Mouse (Mus musculus) neural tube, embryonic 11.5 days (tissue): Measurements from ENCODE around the gene Olfr748. TPM values are rescaled to one million over a fixed set of nuclear protein-coding genes. Genes with fewer than 3 reads are reported as not detected.
"Not testable (repeated sequence)": the region's sequence is repeated elsewhere in the genome, so short reads cannot be mapped to it uniquely, and the experiment has no call there.

ENCODE experiments used
- ATAC-seq: fragments of 200-750 bp; cut with Nextera tagmentation; 2 replicates; pipeline ENCODE4 v1.8.0; 2017; ENCODE audit warnings: moderate number of reproducible peaks, mild to moderate bottlenecking, moderate TSS enrichment, moderate library complexity; ENCODE audit not compliant: insufficient read depth, low FRiP score, low TSS enrichment
- DNase-seq: peaks from one replicate; pipeline ENCODE4 v3.0.0-alpha.2; 2015; ENCODE audit warnings: low spot score
- H3K27ac ChIP-seq: fragments of 300-500 bp; sonication (generic); 2 replicates; pipeline ENCODE4 v1.5.1; 2014; ENCODE audit warnings: low read depth, mild to moderate bottlenecking, low read length
- H3K27me3 ChIP-seq: fragments of 300-500 bp; sonication (generic); 2 replicates; pipeline ENCODE4 v1.6.1; 2014; ENCODE audit warnings: mild to moderate bottlenecking, low read length, mixed read lengths; ENCODE audit not compliant: control insufficient read depth, insufficient read depth
- H3K36me3 ChIP-seq: fragments of 300-500 bp; sonication (generic); 2 replicates; pipeline ENCODE4 v1.6.1; 2014; ENCODE audit warnings: mild to moderate bottlenecking, low read length, moderate library complexity, mixed read lengths; ENCODE audit not compliant: control insufficient read depth, insufficient read depth
- H3K4me1 ChIP-seq: fragments of 300-500 bp; sonication (generic); 2 replicates; pipeline ENCODE4 v1.6.1; 2014; ENCODE audit warnings: low read length, mixed read lengths; ENCODE audit not compliant: control insufficient read depth, insufficient read depth
- H3K4me2 ChIP-seq: fragments of 300-500 bp; sonication (generic); 2 replicates; pipeline ENCODE4 v1.6.1; 2014; ENCODE audit warnings: low read depth, mild to moderate bottlenecking, moderate library complexity
- H3K4me3 ChIP-seq: fragments of 300-500 bp; sonication (generic); 2 replicates; pipeline ENCODE4 v1.5.1; 2014; ENCODE audit warnings: low read depth, low read length
- H3K9ac ChIP-seq: fragments of 300-500 bp; sonication (generic); 2 replicates; pipeline ENCODE4 v1.6.1; 2014; ENCODE audit warnings: mild to moderate bottlenecking, low read length
- H3K9me3 ChIP-seq: fragments of 300-500 bp; sonication (generic); 2 replicates; pipeline ENCODE4 v1.6.1; 2016; ENCODE audit warnings: low read length; ENCODE audit not compliant: control insufficient read depth
- WGBS: fragments of 180-500 bp; shearing (Covaris S2); extraction: QIAGEN DNeasy Blood & Tissue Kit; methylation state at CpG from one replicate; pipeline ENCODE4 v1.1.7; 2014; 5-methylcytosine and 5-hydroxymethylcytosine counted together
- polyA plus RNA-seq: library from polyadenylated mRNA; unstranded; fragments of >200 nt; fragmentation: Nextera tagmentation; extraction: Ambion mirVana; gene quantifications from 2 replicates; pipeline ENCODE4 v1.2.1, GENCODE M21; 2014

The Olfr748 gene
- not detected in 2 replicates for polyA plus RNA-seq

GRCm38 (mm10) chr14:50707073-50707472, at the start of gene Olfr748:
TSS of gene Olfr748 (plus strand) at chr14:50707373.
- 80% methylated on average over 1 of the region's 1 CpGs for WGBS

GRCm38 (mm10) chr14:50693106-50693505, 14.1 kb upstream of the Olfr748 start, which contains the start of gene Olfr747:
TSS of gene Olfr747 (minus strand) at chr14:50693206.
- Histone ChIP-seq H3K9ac (no peak within 1 kb of the TSS), H3K27me3 (no peaks in the 10 kb centered on the region), H3K27ac (no peak within 1 kb of the TSS), H3K4me3 (no peak within 1 kb of the TSS), H3K36me3 (no peaks in the 10 kb centered on the region), H3K4me1 (no peaks in the 10 kb centered on the region), H3K4me2 (no peak within 1 kb of the TSS), H3K9me3 (no peaks in the 10 kb centered on the region)
- 89% methylated on average over 3 of the region's 3 CpGs for WGBS
- no peak for DNase-seq
- no peak for ATAC-seq

More at GRCm38 (mm10) chr14:50707073-50707472, at the start of gene Olfr748:
- no peak for DNase-seq
- no peak within 1 kb of the TSS for H3K27ac ChIP-seq
- H3K4me3 ChIP-seq: no peak within 1 kb of the TSS
- no peaks in the 10 kb centered on the region for H3K9me3 ChIP-seq
- H3K4me1 ChIP-seq: no peaks in the 10 kb centered on the region
- no peak for ATAC-seq
- H3K4me2 ChIP-seq: no peak within 1 kb of the TSS
- H3K27me3 ChIP-seq: no peaks in the 10 kb centered on the region
- no peak within 1 kb of the TSS for H3K9ac ChIP-seq
- no peaks in the 10 kb centered on the region for H3K36me3 ChIP-seq

- not testable (repeated sequence) for H3K36me3 ChIP-seq, H3K27ac ChIP-seq, H3K27me3 ChIP-seq, H3K9me3 ChIP-seq, H3K4me2 ChIP-seq, DNase-seq, H3K4me3 ChIP-seq, ATAC-seq, H3K4me1 ChIP-seq, H3K9ac ChIP-seq
- WGBS: 94% methylated on average over 15 of the region's 15 CpGs
Measured at GRCm38 (mm10) chr14:50719875-50720274, 12.7 kb downstream of the Olfr748 start.

GRCm38 (mm10) chr14:50722371-50722770, 15.2 kb downstream of the Olfr748 start:
- not testable (repeated sequence) for H3K4me1 ChIP-seq, H3K9ac ChIP-seq, H3K9me3 ChIP-seq, DNase-seq, H3K27ac ChIP-seq, H3K36me3 ChIP-seq, H3K4me2 ChIP-seq, ATAC-seq, H3K4me3 ChIP-seq, H3K27me3 ChIP-seq
- WGBS: 87% methylated on average over 3 of the region's 4 CpGs

DNA sequence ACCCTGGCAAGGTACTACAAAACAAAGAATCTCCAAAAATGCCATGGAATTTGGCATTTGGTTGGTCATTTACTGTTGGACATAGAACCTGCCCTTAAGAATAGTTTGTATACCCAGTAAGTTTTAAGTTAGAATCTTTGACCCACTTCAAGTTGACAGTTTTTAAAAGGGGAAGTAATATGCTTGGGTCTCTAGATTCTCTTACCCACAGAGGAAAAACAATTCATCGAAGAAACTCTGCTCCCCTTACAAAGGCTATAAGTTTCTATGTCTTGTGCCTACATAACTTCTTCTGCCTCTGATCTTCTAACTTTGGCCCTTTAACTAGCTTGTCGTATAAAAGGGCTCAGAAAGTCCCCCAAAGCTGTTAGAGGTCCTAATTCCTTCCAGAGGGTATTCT, 33.2 kb downstream of the Olfr748 start:
- no peak overlapping the region for H3K27ac ChIP-seq
- no peak overlapping the region for H3K9ac ChIP-seq
- WGBS: 83% methylated on average over 2 of the region's 2 CpGs
- ATAC-seq (no peak), DNase-seq (no peak)
- no peak overlapping the region for H3K4me3 ChIP-seq
- no peaks in the 10 kb centered on the region for H3K4me1 ChIP-seq
- no peak overlapping the region for H3K4me2 ChIP-seq
- no peaks in the 10 kb centered on the region for H3K27me3 ChIP-seq
- H3K36me3 ChIP-seq: no peaks in the 10 kb centered on the region
- H3K9me3 ChIP-seq: no peaks in the 10 kb centered on the region

GRCm38 (mm10) chr14:50741584-50741983, 34.4 kb downstream of the Olfr748 start:
- Histone ChIP-seq H3K4me1 (no peaks in the 10 kb centered on the region), H3K4me3 (no peak overlapping the region), H3K9me3 (no peaks in the 10 kb centered on the region), H3K9ac (no peak overlapping the region), H3K27ac (no peak overlapping the region), H3K36me3 (no peaks in the 10 kb centered on the region), H3K4me2 (no peak overlapping the region), H3K27me3 (no peaks in the 10 kb centered on the region)
- 79% methylated on average over 2 of the region's 2 CpGs for WGBS
- DNase-seq (no peak), ATAC-seq (no peak)

DNA sequence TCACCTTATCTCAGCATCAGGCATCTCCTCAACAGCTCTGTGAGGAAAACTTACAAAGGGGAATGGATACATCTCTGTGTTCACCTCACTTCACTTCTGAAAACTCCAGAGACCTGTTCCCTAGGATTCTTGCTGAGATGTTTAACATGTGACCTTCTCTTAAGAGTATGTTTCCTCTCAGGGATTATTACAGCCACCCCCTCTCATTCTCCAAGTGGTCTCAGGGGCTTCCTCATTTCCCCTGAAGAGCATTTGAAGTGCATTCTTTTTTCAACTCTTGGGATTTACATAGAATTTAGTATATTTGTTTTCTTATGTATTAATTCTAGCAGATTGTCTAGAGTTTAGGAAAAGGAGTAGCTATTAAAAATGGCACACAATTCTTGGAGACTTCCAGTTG, 37.8 kb downstream of the Olfr748 start, which contains the start of gene Olfr749:
Olfr749 (minus strand) TSS at position 101 of the 400 bp plus-strand sequence.
- no peak within 1 kb of the TSS for H3K27ac ChIP-seq
- H3K9ac ChIP-seq: no peak within 1 kb of the TSS
- no peak for ATAC-seq
- no peak for DNase-seq
- H3K36me3 ChIP-seq: no peaks in the 10 kb centered on the region
- no peak within 1 kb of the TSS for H3K4me2 ChIP-seq
- H3K9me3 ChIP-seq: no peaks in the 10 kb centered on the region
- no peaks in the 10 kb centered on the region for H3K4me1 ChIP-seq
- no peak within 1 kb of the TSS for H3K4me3 ChIP-seq
- no peaks in the 10 kb centered on the region for H3K27me3 ChIP-seq

DNA sequence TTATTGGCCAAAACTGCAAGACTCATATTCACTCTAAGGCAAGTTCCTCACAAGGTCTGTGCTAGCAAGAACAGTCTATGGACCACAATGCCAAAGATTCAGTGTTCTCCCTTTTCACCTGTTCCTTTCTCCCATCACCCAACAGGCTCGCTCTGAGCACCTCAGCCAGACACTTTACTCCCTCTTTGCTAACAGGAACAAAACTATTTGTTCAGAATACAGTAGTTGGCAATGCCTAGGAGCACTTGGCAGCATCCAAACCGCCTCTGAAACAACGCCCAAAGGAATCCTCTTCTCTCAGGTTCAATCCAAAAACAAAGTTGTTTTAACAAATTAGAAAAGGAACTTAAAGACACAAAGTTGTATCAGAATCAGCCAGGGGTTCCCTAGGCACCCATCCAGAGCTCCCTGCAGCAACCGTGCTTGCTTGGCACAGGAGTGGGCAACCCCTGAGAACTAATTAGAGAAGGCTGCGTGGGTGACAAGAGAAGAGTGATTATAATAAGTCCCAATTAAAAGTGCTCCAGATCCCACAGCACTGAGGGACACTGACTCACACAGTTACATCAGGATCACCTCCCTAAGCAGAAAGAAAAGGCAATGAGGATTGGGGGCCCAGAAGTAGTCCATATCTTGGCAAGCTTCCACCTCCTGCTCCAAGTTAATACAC, 51.4 kb downstream of the Olfr748 start:
- Histone ChIP-seq H3K9ac (no peak overlapping the region), H3K4me1 (no peaks in the 10 kb centered on the region), H3K9me3 (no peaks in the 10 kb centered on the region), H3K4me2 (no peak overlapping the region), H3K27ac (no peak overlapping the region), H3K36me3 (no peaks in the 10 kb centered on the region), H3K27me3 (no peaks in the 10 kb centered on the region), H3K4me3 (no peak overlapping the region)
- ATAC-seq: no peak
- WGBS: 77% methylated on average over 5 of the region's 5 CpGs
- DNase-seq: no peak
